Mouse (Mus musculus): ENCODE data around the gene Lat2.

GRCm38 (mm10) chr5:134577534-134577933, 37.3 kb downstream of the Lat2 start:
- TF ChIP-seq POLR2A (IDR thresholded peaks at IDR 0.05; ENCODE audit: borderline replicate concordance, insufficient read depth, low read length) (no peak), CTCF (IDR thresholded peaks at IDR 0.05; ENCODE audit: borderline replicate concordance, insufficient read depth, low read depth, low read length) (no peak)

Measured in cerebellum, adult 2 months (tissue).